ENCODE assay signal across 7 mouse cellular contexts in genomic region chr8:46470091-46470791, GRCm38 (mm10). TPM values are rescaled to one million over a fixed set of nuclear protein-coding genes. Genes with fewer than 3 reads are reported as not detected.
DNase-seq lines count a peak whose midpoint lies in the region; ATAC-seq and TF ChIP-seq lines count a peak whose summit lies in the region.

No protein-coding gene starts in this region.

- 40% methylated on average over 15 of the region's 15 CpGs for WGBS in embryonic facial prominence, embryonic 12.5 days
- WGBS in heart, embryonic 16.5 days, result 34% methylated on average over 15 of the region's 15 CpGs
- WGBS in lung, embryonic 14.5 days, result 37% methylated on average over 15 of the region's 15 CpGs

- ATAC-seq in embryonic facial prominence, embryonic 12.5 days (ENCODE audit: insufficient number of reproducible peaks, insufficient read depth, low FRiP score, low TSS enrichment), result no peak; the same call in 1 of the 2 replicates
- peak; percentile 8; the same call in 1 of the 2 replicates for ATAC-seq in heart, embryonic 16.5 days (replicated peaks; ENCODE audit: extremely low read depth, insufficient read depth, low FRiP score)
- ATAC-seq in lung, embryonic 14.5 days (ENCODE audit: insufficient read depth), result no peak; the same call in 1 of the 2 replicates

- H3K27ac ChIP-seq in embryonic facial prominence, embryonic 12.5 days, result no peak overlapping the region
- H3K27ac ChIP-seq in heart, embryonic 16.5 days (ENCODE audit: low read length), result peak overlapping the region; percentile 93
- H3K27ac ChIP-seq in lung, embryonic 14.5 days (ENCODE audit: low read depth), result no peak overlapping the region

- no peaks in the 10 kb centered on the region for H3K36me3 ChIP-seq in embryonic facial prominence, embryonic 12.5 days
- no peaks in the 10 kb centered on the region for H3K36me3 ChIP-seq in heart, embryonic 16.5 days (ENCODE audit: control insufficient read depth, insufficient read depth)
- H3K36me3 ChIP-seq in lung, embryonic 14.5 days (ENCODE audit: insufficient read depth), result no peaks in the 10 kb centered on the region
- H3K36me3 ChIP-seq in splenic B cell, adult 2 months (ENCODE audit: control insufficient read depth, insufficient read depth, low read length, poor library complexity, severe bottlenecking), result no peaks in the 10 kb centered on the region

- no peak overlapping the region for H3K9ac ChIP-seq in embryonic facial prominence, embryonic 12.5 days
- no peak overlapping the region for H3K9ac ChIP-seq in heart, embryonic 16.5 days (ENCODE audit: low read length)
- H3K9ac ChIP-seq in lung, embryonic 14.5 days, result no peak overlapping the region

- H3K4me2 ChIP-seq in embryonic facial prominence, embryonic 12.5 days (replicated peaks), result peak overlapping the region; percentile 85
- H3K4me2 ChIP-seq in heart, embryonic 16.5 days (ENCODE audit: low read depth, low read length), result peak overlapping the region; percentile 92
- peak overlapping the region; percentile 93 for H3K4me2 ChIP-seq in lung, embryonic 14.5 days

- TF ChIP-seq CTCF in lung, embryonic 14.5 days (IDR thresholded peaks at IDR 0.05; ENCODE audit: low read depth), result no peak

- H3K9me3 ChIP-seq in embryonic facial prominence, embryonic 12.5 days, result no peaks in the 10 kb centered on the region
- no peaks in the 10 kb centered on the region for H3K9me3 ChIP-seq in heart, embryonic 16.5 days (replicated peaks; ENCODE audit: control insufficient read depth, low read length)
- H3K9me3 ChIP-seq in lung, embryonic 14.5 days (ENCODE audit: low read depth, low read length), result no peaks in the 10 kb centered on the region

- DNase-seq in retina, embryonic 14.5 days (ENCODE audit: low spot score), result peak; percentile 7
- DNase-seq in retina, postnatal 1 day, result no peak
- no peak for DNase-seq in lung, embryonic 14.5 days
- DNase-seq in splenic B cell, adult 2 months (ENCODE audit: low read depth, low spot score), result peak; percentile 13
- no peak for DNase-seq in frontal cortex, postnatal 10 days (ENCODE audit: low spot score in 2 of 2)

- peaks cover 4% of the 10 kb centered on the region; the same call in 1 of the 2 replicates for H3K4me1 ChIP-seq in embryonic facial prominence, embryonic 12.5 days
- peaks cover 12% of the 10 kb centered on the region for H3K4me1 ChIP-seq in heart, embryonic 16.5 days (ENCODE audit: control insufficient read depth, insufficient read depth, low read length)
- H3K4me1 ChIP-seq in lung, embryonic 14.5 days (ENCODE audit: insufficient read depth), result no peaks in the 10 kb centered on the region

- peak overlapping the region; percentile 74 for H3K4me3 ChIP-seq in embryonic facial prominence, embryonic 12.5 days
- H3K4me3 ChIP-seq in heart, embryonic 16.5 days (ENCODE audit: low read length), result peak overlapping the region; percentile 96
- peak overlapping the region; percentile 80 for H3K4me3 ChIP-seq in lung, embryonic 14.5 days (ENCODE audit: low read depth, low read length)

- H3K27me3 ChIP-seq in embryonic facial prominence, embryonic 12.5 days, result 0 out of 2 replicates have a peak, but pooled peaks cover 4% of the 10 kb centered on the region
- no peaks in the 10 kb centered on the region for H3K27me3 ChIP-seq in heart, embryonic 16.5 days (ENCODE audit: control insufficient read depth, insufficient read depth, low read length)
- H3K27me3 ChIP-seq in lung, embryonic 14.5 days (ENCODE audit: insufficient read depth, low read length), result no peaks in the 10 kb centered on the region
- no peaks in the 10 kb centered on the region for H3K27me3 ChIP-seq in splenic B cell, adult 2 months (ENCODE audit: control insufficient read depth, insufficient read depth, low read length, poor library complexity, severe bottlenecking)

RNA-seq across cellular contexts. Expression of gene Acsl1, which starts 0.6 kb away (rescaled TPM):
- 12.2 and 12.5 TPM in 2 replicates for polyA plus RNA-seq in embryonic facial prominence, embryonic 12.5 days (2016; fragmentation: Nextera tagmentation; extraction: Ambion mirVana)
- polyA plus RNA-seq in heart, embryonic 16.5 days (2015; fragmentation: Nextera tagmentation; extraction: Ambion mirVana), result 88.1 and 94.7 TPM in 2 replicates
- polyA plus RNA-seq in lung, embryonic 14.5 days (2014; fragmentation: Nextera tagmentation; extraction: Ambion mirVana), result 15.7 and 16.1 TPM in 2 replicates

Comparison
In these comparisons a context has a peak if more than half of its experiments do, and no peak if none do; other contexts are left out.
1. DNase-seq: peak in retina, embryonic 14.5 days (single experiment) and splenic B cell, adult 2 months (single experiment); none in retina, postnatal 1 day (single experiment), lung, embryonic 14.5 days (single experiment) and frontal cortex, postnatal 10 days (0 of 2).
2. Peak in every context shown above with its lines, with median percentiles within 50 percentile points of each other: H3K4me2 ChIP-seq and H3K4me3 ChIP-seq.